Mouse (Mus musculus): ENCODE data around the gene Dnajc16. TPM values are rescaled to one million over a fixed set of nuclear protein-coding genes. Genes with fewer than 3 reads are reported as not detected.
A peak's percentile ranks its signal among the peaks of the same experiment; 100 is the strongest.

Dnajc16 gene
- 3.3 and 3.7 TPM in 2 replicates for polyA plus RNA-seq (2015; fragmentation: Nextera tagmentation; extraction: Ambion mirVana)

- Histone ChIP-seq H3K4me2 (replicated peaks; ENCODE audit: low read depth, low read length) (peak within 1 kb of the TSS; percentile 84), H3K9ac (replicated peaks; ENCODE audit: low read depth) (peak within 1 kb of the TSS; percentile 82), H3K4me3 (ENCODE audit: low read depth, low read length) (peak within 1 kb of the TSS; percentile 84), H3K9me3 (ENCODE audit: low read length) (no peaks in the 10 kb centered on the region), H3K27me3 (replicated peaks; ENCODE audit: insufficient read depth, low read length) (no peaks in the 10 kb centered on the region), H3K27ac (ENCODE audit: low read length) (peak within 1 kb of the TSS; percentile 84), H3K36me3 (ENCODE audit: insufficient read depth, low read length) (no peaks in the 10 kb centered on the region), H3K4me1 (ENCODE audit: insufficient read depth, low read depth, low read length) (peaks cover 6% of the 10 kb centered on the region)
- TF ChIP-seq CTCF (IDR thresholded peaks at IDR 0.05) (peak; percentile 5; the same call in 1 of the 2 replicates), EP300 (IDR thresholded peaks at IDR 0.05) (peak; percentile 73; the same call in 1 of the 2 replicates)
- DNase-seq (ENCODE audit: low spot score) (peak; percentile 99), ATAC-seq (peak; percentile 77)
- 3% methylated on average over 42 of the region's 42 CpGs for WGBS
Observed at GRCm38 (mm10) chr4:141790524-141790990, at the start of gene Dnajc16. TSS of gene Dnajc16 (minus strand) at chr4:141790931.

GRCm38 (mm10) chr4:141834536-141835095 lies 43.9 kb upstream of the Dnajc16 start:
- DNase-seq (ENCODE audit: low spot score) (no peak), ATAC-seq (no peak)
- H3K36me3 ChIP-seq (ENCODE audit: insufficient read depth, low read length), result no peaks in the 10 kb centered on the region
- no peaks in the 10 kb centered on the region for H3K27me3 ChIP-seq (replicated peaks; ENCODE audit: insufficient read depth, low read length)
- no peak overlapping the region for H3K9ac ChIP-seq (replicated peaks; ENCODE audit: low read depth)
- no peak overlapping the region for H3K27ac ChIP-seq (ENCODE audit: low read length)
- H3K4me1 ChIP-seq (ENCODE audit: insufficient read depth, low read depth, low read length), result no peaks in the 10 kb centered on the region
- no peak overlapping the region for H3K4me2 ChIP-seq (replicated peaks; ENCODE audit: low read depth, low read length)
- no peak overlapping the region for H3K4me3 ChIP-seq (ENCODE audit: low read depth, low read length)
- WGBS, result 39% methylated on average over 5 of the region's 5 CpGs
- TF ChIP-seq CTCF (IDR thresholded peaks at IDR 0.05), result no peak
- TF ChIP-seq EP300 (IDR thresholded peaks at IDR 0.05), result no peak
- H3K9me3 ChIP-seq (ENCODE audit: low read length), result no peaks in the 10 kb centered on the region

- Histone ChIP-seq H3K9ac (replicated peaks; ENCODE audit: low read depth) (no peak overlapping the region), H3K4me3 (ENCODE audit: low read depth, low read length) (no peak overlapping the region), H3K36me3 (ENCODE audit: insufficient read depth, low read length) (no peaks in the 10 kb centered on the region), H3K9me3 (ENCODE audit: low read length) (no peaks in the 10 kb centered on the region), H3K27ac (ENCODE audit: low read length) (no peak overlapping the region), H3K4me2 (replicated peaks; ENCODE audit: low read depth, low read length) (no peak overlapping the region), H3K27me3 (replicated peaks; ENCODE audit: insufficient read depth, low read length) (no peaks in the 10 kb centered on the region), H3K4me1 (ENCODE audit: insufficient read depth, low read depth, low read length) (no peaks in the 10 kb centered on the region)
- ATAC-seq (no peak), DNase-seq (ENCODE audit: low spot score) (no peak)
- WGBS, result 33% methylated on average over 1 of the region's 1 CpGs
- no peak for TF ChIP-seq EP300 (IDR thresholded peaks at IDR 0.05)
- TF ChIP-seq CTCF (IDR thresholded peaks at IDR 0.05), result no peak
Observed at GRCm38 (mm10) chr4:141833911-141834310, 43.2 kb upstream of the Dnajc16 start.

GRCm38 (mm10) chr4:141831361-141831760 lies 40.6 kb upstream of the Dnajc16 start:
- H3K4me3 ChIP-seq (ENCODE audit: low read depth, low read length), result no peak overlapping the region
- H3K27me3 ChIP-seq (replicated peaks; ENCODE audit: insufficient read depth, low read length), result no peaks in the 10 kb centered on the region
- H3K36me3 ChIP-seq (ENCODE audit: insufficient read depth, low read length), result no peaks in the 10 kb centered on the region
- H3K27ac ChIP-seq (ENCODE audit: low read length), result no peak overlapping the region
- no peak for ATAC-seq
- DNase-seq (ENCODE audit: low spot score), result no peak
- H3K9ac ChIP-seq (replicated peaks; ENCODE audit: low read depth), result no peak overlapping the region
- H3K4me2 ChIP-seq (replicated peaks; ENCODE audit: low read depth, low read length), result no peak overlapping the region
- no peak for TF ChIP-seq CTCF (IDR thresholded peaks at IDR 0.05)
- no peak for TF ChIP-seq EP300 (IDR thresholded peaks at IDR 0.05)
- no peaks in the 10 kb centered on the region for H3K9me3 ChIP-seq (ENCODE audit: low read length)
- WGBS, result 72% methylated on average over 7 of the region's 7 CpGs
- H3K4me1 ChIP-seq (ENCODE audit: insufficient read depth, low read depth, low read length), result no peaks in the 10 kb centered on the region

- DNase-seq (ENCODE audit: low spot score) (no peak), ATAC-seq (no peak)
- Histone ChIP-seq H3K27ac (ENCODE audit: low read length) (no peak overlapping the region), H3K4me1 (ENCODE audit: insufficient read depth, low read depth, low read length) (no peaks in the 10 kb centered on the region), H3K9ac (replicated peaks; ENCODE audit: low read depth) (no peak overlapping the region), H3K9me3 (ENCODE audit: low read length) (no peaks in the 10 kb centered on the region), H3K4me2 (replicated peaks; ENCODE audit: low read depth, low read length) (no peak overlapping the region), H3K27me3 (replicated peaks; ENCODE audit: insufficient read depth, low read length) (no peaks in the 10 kb centered on the region), H3K4me3 (ENCODE audit: low read depth, low read length) (no peak overlapping the region), H3K36me3 (ENCODE audit: insufficient read depth, low read length) (no peaks in the 10 kb centered on the region)
- TF ChIP-seq EP300 (IDR thresholded peaks at IDR 0.05) (no peak), CTCF (IDR thresholded peaks at IDR 0.05) (no peak)
- 51% methylated on average over 11 of the region's 11 CpGs for WGBS
Observed at GRCm38 (mm10) chr4:141830381-141830780, 39.6 kb upstream of the Dnajc16 start.

GRCm38 (mm10) chr4:141828177-141828576 lies 37.4 kb upstream of the Dnajc16 start:
- DNase-seq (ENCODE audit: low spot score) (no peak), ATAC-seq (no peak)
- TF ChIP-seq EP300 (IDR thresholded peaks at IDR 0.05), result no peak
- no peak for TF ChIP-seq CTCF (IDR thresholded peaks at IDR 0.05)
- H3K4me1 ChIP-seq (ENCODE audit: insufficient read depth, low read depth, low read length), result no peaks in the 10 kb centered on the region
- H3K27ac ChIP-seq (ENCODE audit: low read length), result no peak overlapping the region
- H3K9me3 ChIP-seq (ENCODE audit: low read length), result no peaks in the 10 kb centered on the region
- WGBS, result 64% methylated on average over 4 of the region's 4 CpGs
- H3K4me3 ChIP-seq (ENCODE audit: low read depth, low read length), result no peak overlapping the region
- no peaks in the 10 kb centered on the region for H3K27me3 ChIP-seq (replicated peaks; ENCODE audit: insufficient read depth, low read length)
- H3K9ac ChIP-seq (replicated peaks; ENCODE audit: low read depth), result no peak overlapping the region
- H3K36me3 ChIP-seq (ENCODE audit: insufficient read depth, low read length), result no peaks in the 10 kb centered on the region
- no peak overlapping the region for H3K4me2 ChIP-seq (replicated peaks; ENCODE audit: low read depth, low read length)
